In genomic region chr11:20112741-20113480, GRCm38 (mm10) we compare ENCODE assay signal across 8 mouse cellular contexts. TPM values are rescaled to one million over a fixed set of nuclear protein-coding genes. Genes with fewer than 3 reads are reported as not detected.
A peak's percentile ranks its signal among the peaks of the same experiment; 100 is the strongest.
DNase-seq lines count a peak whose midpoint lies in the region; ATAC-seq lines count a peak whose summit lies in the region.

TSS of gene Actr2 (minus strand) at chr11:20112913.

- peak within 1 kb of the TSS; percentile 84 for H3K4me2 ChIP-seq in lung, embryonic 16.5 days (ENCODE audit: low read depth, low read length)

- under 1% methylated on average over 44 of the region's 57 CpGs for WGBS in lung, embryonic 16.5 days

- no peaks in the 10 kb centered on the region for H3K27me3 ChIP-seq in lung, embryonic 16.5 days (ENCODE audit: control insufficient read depth, insufficient read depth, low read depth, low read length)

- H3K36me3 ChIP-seq in lung, embryonic 16.5 days (ENCODE audit: control insufficient read depth, insufficient read depth, low read length): 0 out of 2 replicates have a peak, but pooled peaks cover 2% of the 10 kb centered on the region

- H3K4me1 ChIP-seq in lung, embryonic 16.5 days (replicated peaks; ENCODE audit: control insufficient read depth, insufficient read depth, low read length): peaks cover 9% of the 10 kb centered on the region

- peak; percentile 83 for DNase-seq in MEL-GATA-1-ER (ENCODE audit: extremely low read depth, low read depth)
- DNase-seq in cerebellum, adult 8-10 months: peak; percentile 95
- DNase-seq in forelimb bud, embryonic 11.5 days (ENCODE audit: low read depth, low spot score): peak; percentile 93
- DNase-seq in layer of hippocampus, adult 9-10 months (ENCODE audit: low spot score): peak; percentile 81
- DNase-seq in ovary, postnatal 10 days (ENCODE audit: low spot score): peak; percentile 92
- peak; percentile 95 to 97 for DNase-seq in thymus, postnatal 10 days (ENCODE audit: low spot score in 2 of 2)

- ATAC-seq in hematopoietic stem cell, adult 5-6 weeks (replicated peaks in 1 of 2; ENCODE audit: insufficient read depth in 1 of 2, low FRiP score in 2 of 2, low TSS enrichment in 1 of 2, low read depth in 1 of 2, poor library complexity in 2 of 2, severe bottlenecking in 2 of 2): peak; percentile 85 to 91
- ATAC-seq in lung, embryonic 16.5 days (ENCODE audit: low read depth): peak; percentile 99

- no peaks in the 10 kb centered on the region for H3K9me3 ChIP-seq in lung, embryonic 16.5 days (ENCODE audit: control insufficient read depth, low read length)

- H3K9ac ChIP-seq in lung, embryonic 16.5 days (ENCODE audit: low read length): peak within 1 kb of the TSS; percentile 93

- H3K27ac ChIP-seq in lung, embryonic 16.5 days (ENCODE audit: low read length): peak within 1 kb of the TSS; percentile 95

- H3K4me3 ChIP-seq in lung, embryonic 16.5 days (ENCODE audit: low read length): peak within 1 kb of the TSS; percentile 94

RNA-seq across cellular contexts. Expression of gene Actr2, which starts in this region (rescaled TPM):
- total RNA-seq in hematopoietic stem cell, adult 5-6 weeks (2017): 208 and 251 TPM in 2 replicates
- polyA plus RNA-seq in lung, embryonic 16.5 days (2015; fragmentation: Nextera tagmentation; extraction: Ambion mirVana): 111 and 120 TPM in 2 replicates

Comparison
In these comparisons a context has a peak if more than half of its experiments do, and no peak if none do; other contexts are left out.
1. Peak in every context shown above with its lines: DNase-seq, ATAC-seq, H3K4me3 ChIP-seq and H3K27ac ChIP-seq.